Mouse (Mus musculus) ovary, postnatal 10 days (tissue): ENCODE measurements around the gene Cd200r1.
"Not testable (repeated sequence)": the region's sequence is repeated elsewhere in the genome, so short reads cannot be mapped to it uniquely, and the experiment has no call there.

Experiments used
- DNase-seq: peaks from one replicate; pipeline ENCODE4 v3.0.0; 2022; ENCODE audit warnings: low spot score

The Cd200r1 gene

GRCm38 (mm10) chr16:44766320-44766892 is 870 bp downstream of the Cd200r1 start:
- DNase-seq: no peak

GRCm38 (mm10) chr16:44767506-44767905 is 2.0 kb downstream of the Cd200r1 start:
- DNase-seq: no peak

GRCm38 (mm10) chr16:44767967-44768366 is 2.4 kb downstream of the Cd200r1 start:
- no peak for DNase-seq

GRCm38 (mm10) chr16:44772577-44772976 is 7.0 kb downstream of the Cd200r1 start:
- DNase-seq: no peak

- DNase-seq: no peak
Measured at GRCm38 (mm10) chr16:44773673-44774072, 8.1 kb downstream of the Cd200r1 start.

GRCm38 (mm10) chr16:44774201-44774600 is 8.7 kb downstream of the Cd200r1 start:
- DNase-seq: no peak

- no peak for DNase-seq
Measured at GRCm38 (mm10) chr16:44778538-44779147, 13.1 kb downstream of the Cd200r1 start.

- DNase-seq: no peak
Measured at GRCm38 (mm10) chr16:44779494-44779893, 14.0 kb downstream of the Cd200r1 start.

- DNase-seq: no peak
Measured at GRCm38 (mm10) chr16:44780751-44781150, 15.2 kb downstream of the Cd200r1 start.

GRCm38 (mm10) chr16:44786934-44787333 is 21.4 kb downstream of the Cd200r1 start:
- DNase-seq: no peak

- no peak for DNase-seq
Measured at GRCm38 (mm10) chr16:44794416-44794815, 28.9 kb downstream of the Cd200r1 start.

- no peak for DNase-seq
Measured at GRCm38 (mm10) chr16:44805976-44806375, 40.4 kb downstream of the Cd200r1 start.

- not testable (repeated sequence) for DNase-seq
Measured at GRCm38 (mm10) chr16:44810223-44810622, 44.7 kb downstream of the Cd200r1 start.

GRCm38 (mm10) chr16:44811544-44811943 is 46.0 kb downstream of the Cd200r1 start, which contains the start of gene Cd200r4:
Gene Cd200r4 (plus strand): TSS chr16:44811733.
- DNase-seq: no peak

GRCm38 (mm10) chr16:44812468-44813065 is 47.0 kb downstream of the Cd200r1 start:
- DNase-seq: no peak

- no peak for DNase-seq
Measured at GRCm38 (mm10) chr16:44818010-44818409, 52.5 kb downstream of the Cd200r1 start.

- DNase-seq: no peak
Measured at GRCm38 (mm10) chr16:44820545-44820944, 55.0 kb downstream of the Cd200r1 start.

GRCm38 (mm10) chr16:44832286-44832685 is 66.8 kb downstream of the Cd200r1 start:
- no peak for DNase-seq

GRCm38 (mm10) chr16:44833189-44833588 is 67.7 kb downstream of the Cd200r1 start:
- not testable (repeated sequence) for DNase-seq
